Comparison of ENCODE assay signal across 15 mouse cellular contexts in genomic region chr6:100566774-100567173, GRCm38 (mm10).
"Had no signal": no experiment of that assay in that cellular context is flagged by ENCODE, and none has a peak within 500 bp of the region (broad histone marks: within the 10 kb centered on the region; RNA-seq: fewer than 3 reads in every experiment).

No protein-coding gene starts in this region.

- H3K36me3 ChIP-seq: midbrain, embryonic 10.5 days; midbrain, embryonic 12.5 days; neural tube, embryonic 12.5 days had no signal

- H3K9me3 ChIP-seq: midbrain, embryonic 10.5 days; midbrain, embryonic 12.5 days; neural tube, embryonic 12.5 days had no signal

- DNase-seq: lung, adult 18-20 months; lung, embryonic 14.5 days; lung, postnatal 10 days; midbrain, embryonic 14.5 days; right cerebral cortex, postnatal 14 days; right cerebral cortex, postnatal 4 days; spleen, adult 18-20 months; thymus, adult 18-20 months; thymus, postnatal 14 days; thymus, postnatal 36 days had no signal

- H3K27ac ChIP-seq: liver, embryonic 14.5 days; midbrain, embryonic 10.5 days; midbrain, embryonic 12.5 days; neural tube, embryonic 12.5 days had no signal

- H3K4me3 ChIP-seq: midbrain, embryonic 10.5 days; midbrain, embryonic 12.5 days; neural tube, embryonic 12.5 days had no signal

- H3K4me2 ChIP-seq: lung, embryonic 14.5 days; midbrain, embryonic 12.5 days; neural tube, embryonic 12.5 days had no signal

- H3K9ac ChIP-seq: liver, embryonic 14.5 days; lung, embryonic 14.5 days; midbrain, embryonic 12.5 days; neural tube, embryonic 12.5 days had no signal

- ATAC-seq: midbrain, embryonic 16.5 days had no signal
